Comparison of ENCODE assay signal across 8 mouse cellular contexts in the genomic region with DNA sequence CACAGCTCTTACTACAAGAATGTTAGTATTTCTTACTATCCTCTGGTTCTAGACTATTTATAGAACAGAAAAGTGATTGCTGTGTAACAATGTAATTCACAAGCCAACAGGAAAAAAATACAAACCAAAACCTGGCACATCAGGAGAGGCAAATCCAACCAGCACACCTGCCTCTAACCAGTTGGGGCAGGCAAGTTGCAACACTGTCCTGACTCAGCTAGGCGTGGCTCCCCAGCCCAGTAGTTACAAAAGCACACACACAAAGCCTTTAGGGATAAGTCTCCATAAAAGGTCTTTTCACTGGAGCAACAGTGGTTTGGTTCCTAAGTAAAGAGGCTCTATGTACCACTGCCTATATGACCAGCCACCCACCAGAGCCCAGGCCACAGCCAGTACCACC. TPM values are rescaled to one million over a fixed set of nuclear protein-coding genes. Genes with fewer than 3 reads are reported as not detected.
DNase-seq lines count a peak whose midpoint lies in the region; TF ChIP-seq lines count a peak whose summit lies in the region.

No protein-coding gene starts in this region.

- 50% methylated on average over 1 of the region's 1 CpGs for WGBS in lung, adult 2 months

- TF ChIP-seq POLR2A in lung, adult 2 months (IDR thresholded peaks at IDR 0.05; ENCODE audit: borderline replicate concordance, extremely low read depth, low read depth, low read length): no peak

- no peak for TF ChIP-seq CTCF in lung, adult 2 months (IDR thresholded peaks at IDR 0.05; ENCODE audit: insufficient read depth, low read length)

- H3K4me3 ChIP-seq in lung, adult 2 months (replicated peaks; ENCODE audit: extremely low read depth, low read depth, low read length): no peak overlapping the region

- peaks cover 33% of the 10 kb centered on the region for H3K4me1 ChIP-seq in lung, adult 2 months (ENCODE audit: control insufficient read depth, insufficient read depth, low read length)

- DNase-seq in adrenal gland, postnatal 10 days: peak; percentile 49
- no peak for DNase-seq in adrenal gland, adult 18-20 months (ENCODE audit: low spot score in 2 of 2)
- DNase-seq in testis, postnatal 14 days (ENCODE audit: low spot score): peak; percentile 71
- no peak for DNase-seq in testis, postnatal 10 days (ENCODE audit: low spot score)
- peak; percentile 45 for DNase-seq in lung, adult 2 months
- no peak for DNase-seq in ovary, adult 18-20 months (ENCODE audit: low spot score)
- no peak for DNase-seq in right cerebral cortex, postnatal 10 days (ENCODE audit: low spot score in 2 of 2)
- DNase-seq in cerebellum, adult 18-20 months: no peak

RNA-seq across cellular contexts. Expression of gene Ankrd11, which starts 20.8 kb away (rescaled TPM):
- 100 to 1,000 TPM in 1 of 2 experiments, 10 to 100 TPM in 1; 73.9 to 103 TPM for total RNA-seq in adrenal gland, postnatal 10 days (2021)
- total RNA-seq in adrenal gland, adult 18-20 months (2021): 10 to 100 TPM; 69.1 to 93.7 TPM
- polyA plus RNA-seq in lung, adult 2 months (2012; rRNA removed): 48.7 and 67.5 TPM in 2 replicates

RNA-seq across cellular contexts. Expression of gene Spg7, which starts 41.5 kb away (rescaled TPM):
- total RNA-seq in adrenal gland, postnatal 10 days (2021): 10 to 100 TPM; 64.9 to 82.8 TPM
- total RNA-seq in adrenal gland, adult 18-20 months (2021): 10 to 100 TPM; 86.9 to 88.3 TPM
- polyA plus RNA-seq in lung, adult 2 months (2012; rRNA removed): 71.1 and 85.5 TPM in 2 replicates

Comparison
In these comparisons a context has a peak if more than half of its experiments do, and no peak if none do; other contexts are left out.
1. DNase-seq: peak in adrenal gland, postnatal 10 days (single experiment), testis, postnatal 14 days (single experiment) and lung, adult 2 months (single experiment); none in adrenal gland, adult 18-20 months (0 of 2), testis, postnatal 10 days (single experiment), ovary, adult 18-20 months (single experiment), right cerebral cortex, postnatal 10 days (0 of 2) and cerebellum, adult 18-20 months (0 of 2).